Comparison of ENCODE assay signal across 8 mouse cellular contexts in genomic region chr1:132007828-132008827, GRCm38 (mm10). TPM values are rescaled to one million over a fixed set of nuclear protein-coding genes. Genes with fewer than 3 reads are reported as not detected.
DNase-seq lines count a peak whose midpoint lies in the region; ATAC-seq lines count a peak whose summit lies in the region.

No protein-coding gene starts in this region.

- peaks cover 40% of the 10 kb centered on the region for H3K4me1 ChIP-seq in embryonic facial prominence, embryonic 13.5 days
- H3K4me1 ChIP-seq in limb, embryonic 13.5 days, result peaks cover 23% of the 10 kb centered on the region
- peaks cover 22% of the 10 kb centered on the region for H3K4me1 ChIP-seq in midbrain, embryonic 15.5 days

- peak overlapping the region; percentile 71 for H3K4me3 ChIP-seq in embryonic facial prominence, embryonic 13.5 days
- peak overlapping the region; percentile 76 for H3K4me3 ChIP-seq in limb, embryonic 13.5 days
- peak overlapping the region; percentile 85 for H3K4me3 ChIP-seq in midbrain, embryonic 15.5 days

- H3K27ac ChIP-seq in embryonic facial prominence, embryonic 13.5 days, result peak overlapping the region; percentile 99
- H3K27ac ChIP-seq in limb, embryonic 13.5 days, result peak overlapping the region; percentile 99
- H3K27ac ChIP-seq in midbrain, embryonic 15.5 days, result peak overlapping the region; percentile 96

- H3K27me3 ChIP-seq in embryonic facial prominence, embryonic 13.5 days, result no peaks in the 10 kb centered on the region
- no peaks in the 10 kb centered on the region for H3K27me3 ChIP-seq in limb, embryonic 13.5 days
- no peaks in the 10 kb centered on the region for H3K27me3 ChIP-seq in midbrain, embryonic 15.5 days (replicated peaks)

- H3K9ac ChIP-seq in embryonic facial prominence, embryonic 13.5 days, result peak overlapping the region; percentile 96
- H3K9ac ChIP-seq in limb, embryonic 13.5 days, result peak overlapping the region; percentile 95
- H3K9ac ChIP-seq in midbrain, embryonic 15.5 days, result peak overlapping the region; percentile 82

- H3K9me3 ChIP-seq in embryonic facial prominence, embryonic 13.5 days, result no peaks in the 10 kb centered on the region
- no peaks in the 10 kb centered on the region for H3K9me3 ChIP-seq in limb, embryonic 13.5 days
- no peaks in the 10 kb centered on the region for H3K9me3 ChIP-seq in midbrain, embryonic 15.5 days

- H3K36me3 ChIP-seq in embryonic facial prominence, embryonic 13.5 days, result no peaks in the 10 kb centered on the region
- H3K36me3 ChIP-seq in limb, embryonic 13.5 days, result no peaks in the 10 kb centered on the region
- no peaks in the 10 kb centered on the region for H3K36me3 ChIP-seq in midbrain, embryonic 15.5 days (replicated peaks)

- peak; percentile 87 for ATAC-seq in embryonic facial prominence, embryonic 13.5 days (ENCODE audit: insufficient number of reproducible peaks, insufficient read depth, low FRiP score, low TSS enrichment, low read depth)
- peak; percentile 90 for ATAC-seq in limb, embryonic 13.5 days (ENCODE audit: low FRiP score, low read depth)
- peak; percentile 93 for ATAC-seq in midbrain, embryonic 15.5 days (replicated peaks)

- under 1% methylated on average over 68 of the region's 72 CpGs for WGBS in embryonic facial prominence, embryonic 13.5 days
- WGBS in limb, embryonic 13.5 days, result 1% methylated on average over 71 of the region's 72 CpGs
- WGBS in midbrain, embryonic 15.5 days, result 1% methylated on average over 67 of the region's 72 CpGs

- peak overlapping the region; percentile 59 for H3K4me2 ChIP-seq in embryonic facial prominence, embryonic 13.5 days
- peak overlapping the region; percentile 76 for H3K4me2 ChIP-seq in limb, embryonic 13.5 days (replicated peaks)
- peak overlapping the region; percentile 69 for H3K4me2 ChIP-seq in midbrain, embryonic 15.5 days

- DNase-seq in 416B (ENCODE audit: low read depth), result peak; percentile 92
- peak; percentile 75 to 79 for DNase-seq in adrenal gland, postnatal 4 days (ENCODE audit: low spot score in 2 of 2)
- DNase-seq in heart, adult 8-10 months (ENCODE audit: low spot score), result peak; percentile 83
- DNase-seq in kidney, adult 9 months, result peak; percentile 89
- peak; percentile 90 to 92 for DNase-seq in spleen, adult 18-20 months

RNA-seq across cellular contexts. Expression of gene Elk4, which starts 0.7 kb away (rescaled TPM):
- total RNA-seq in adrenal gland, postnatal 4 days (2021), result 100 to 1,000 TPM; 130 to 135 TPM
- 21.7 and 22.3 TPM in 2 replicates for polyA plus RNA-seq in embryonic facial prominence, embryonic 13.5 days (2015; fragmentation: Nextera tagmentation; extraction: Ambion mirVana)
- total RNA-seq in heart, adult 8-10 months (2022), result 10 to 100 TPM; 62.5 to 79.4 (median 76.0) TPM
- polyA plus RNA-seq in limb, embryonic 13.5 days (2015; fragmentation: Nextera tagmentation; extraction: Ambion mirVana), result 18.0 and 20.2 TPM in 2 replicates
- polyA plus RNA-seq in midbrain, embryonic 15.5 days (2015; fragmentation: Nextera tagmentation; extraction: Ambion mirVana), result 12.7 and 13.1 TPM in 2 replicates

RNA-seq across cellular contexts. Expression of gene Slc45a3, which starts 45.4 kb away (rescaled TPM):
- 10 to 100 TPM; 11.6 to 15.1 TPM for total RNA-seq in adrenal gland, postnatal 4 days (2021)
- 3.2 and 4.0 TPM in 2 replicates for polyA plus RNA-seq in embryonic facial prominence, embryonic 13.5 days (2015; fragmentation: Nextera tagmentation; extraction: Ambion mirVana)
- 1 to 10 TPM; 2.4 to 4.7 (median 3.3) TPM for total RNA-seq in heart, adult 8-10 months (2022)
- polyA plus RNA-seq in limb, embryonic 13.5 days (2015; fragmentation: Nextera tagmentation; extraction: Ambion mirVana), result 3.7 and 4.0 TPM in 2 replicates
- 1.9 and 3.5 TPM in 2 replicates for polyA plus RNA-seq in midbrain, embryonic 15.5 days (2015; fragmentation: Nextera tagmentation; extraction: Ambion mirVana)

RNA-seq across cellular contexts. Expression of gene Mfsd4a, which starts 59.7 kb away (rescaled TPM):
- 1 to 10 TPM; 4.9 to 6.3 TPM for total RNA-seq in adrenal gland, postnatal 4 days (2021)
- polyA plus RNA-seq in embryonic facial prominence, embryonic 13.5 days (2015; fragmentation: Nextera tagmentation; extraction: Ambion mirVana), result 13.5 and 16.2 TPM in 2 replicates
- 1 to 10 TPM; 4.7 to 9.4 (median 7.7) TPM for total RNA-seq in heart, adult 8-10 months (2022)
- 10.3 and 11.0 TPM in 2 replicates for polyA plus RNA-seq in limb, embryonic 13.5 days (2015; fragmentation: Nextera tagmentation; extraction: Ambion mirVana)
- 7.8 and 8.5 TPM in 2 replicates for polyA plus RNA-seq in midbrain, embryonic 15.5 days (2015; fragmentation: Nextera tagmentation; extraction: Ambion mirVana)

Comparison
In these comparisons a context has a peak if more than half of its experiments do, and no peak if none do; other contexts are left out.
1. Peak in every context shown above with its lines: DNase-seq, ATAC-seq, H3K4me3 ChIP-seq and H3K27ac ChIP-seq.